Mouse (Mus musculus) myocyte (in vitro differentiated cells): Measurements from ENCODE around the gene Prox1. TPM values are rescaled to one million over a fixed set of nuclear protein-coding genes. Genes with fewer than 3 reads are reported as not detected.

Experiments used
- H3K27me3 ChIP-seq: one replicate; pipeline ENCODE4 v1.6.1; 2011; ENCODE audit not compliant: control insufficient read depth, insufficient read depth, insufficient read length
- H3K36me3 ChIP-seq: one replicate; pipeline ENCODE4 v1.6.1; 2011; ENCODE audit not compliant: control insufficient read depth, insufficient read depth
- H3K4me2 ChIP-seq: one replicate; pipeline ENCODE4 v1.6.1; 2011; ENCODE audit warnings: low read depth, control low read depth
- H3K4me3 ChIP-seq: one replicate; pipeline ENCODE4 v1.5.1; 2011; ENCODE audit warnings: mild to moderate bottlenecking, control low read depth, moderate library complexity
- H3K79me2 ChIP-seq: one replicate; pipeline ENCODE4 v1.6.1; 2011; ENCODE audit not compliant: control insufficient read depth, insufficient read depth
- H3ac ChIP-seq: one replicate; pipeline ENCODE4 v1.6.1; 2011; ENCODE audit not compliant: control insufficient read depth, insufficient read length
- CEBPB ChIP-seq: IDR thresholded peaks from 2 replicates; pipeline ENCODE4 v1.6.1; 2011; ENCODE audit warnings: mild to moderate bottlenecking, moderate library complexity; ENCODE audit not compliant: poor library complexity, insufficient read depth, severe bottlenecking
- E2F4 ChIP-seq: IDR thresholded peaks from one replicate; pipeline ENCODE4 v1.6.1; 2011; ENCODE audit warnings: mild to moderate bottlenecking, control low read depth, moderate library complexity; ENCODE audit not compliant: insufficient read depth
- MAX ChIP-seq: IDR thresholded peaks from one replicate; pipeline ENCODE4 v1.6.1; 2011; ENCODE audit warnings: low read depth, mild to moderate bottlenecking, control low read depth
- MYOD1 ChIP-seq, 3 experiments: IDR thresholded peaks; one replicate each; pipeline ENCODE4 v1.6.1; 2011; ENCODE audit warnings: control low read depth in 2 of 3, low read depth in 2 of 3, mild to moderate bottlenecking in 2 of 3, moderate library complexity in 1 of 3; ENCODE audit not compliant: insufficient read length in 2 of 3, control insufficient read depth in 1 of 3
- MYOG ChIP-seq, 3 experiments: IDR thresholded peaks; one replicate each; pipeline ENCODE4 v1.6.1; 2011; ENCODE audit warnings: control low read depth in 2 of 3, low read depth in 2 of 3, mild to moderate bottlenecking in 2 of 3; ENCODE audit not compliant: insufficient read length in 2 of 3, control insufficient read depth in 1 of 3, insufficient read depth in 1 of 3
- POLR2A ChIP-seq: IDR thresholded peaks from one replicate; pipeline ENCODE4 v1.6.1; 2011; ENCODE audit warnings: low read depth, mild to moderate bottlenecking, control low read depth, moderate library complexity; ENCODE audit not compliant: insufficient read length
- POLR2AphosphoS2 ChIP-seq: IDR thresholded peaks from one replicate; pipeline ENCODE4 v1.6.1; 2011; ENCODE audit warnings: low read depth, control low read depth; ENCODE audit not compliant: insufficient read length
- REST ChIP-seq: IDR thresholded peaks from one replicate; pipeline ENCODE4 v1.6.1; 2011; ENCODE audit warnings: mild to moderate bottlenecking, control low read depth, moderate library complexity; ENCODE audit not compliant: insufficient read depth, insufficient read length
- SRF ChIP-seq: IDR thresholded peaks from one replicate; pipeline ENCODE4 v1.6.1; 2011; ENCODE audit warnings: low read depth; ENCODE audit not compliant: control insufficient read depth, insufficient read length
- TCF12 ChIP-seq: IDR thresholded peaks from one replicate; pipeline ENCODE4 v1.6.1; 2011; ENCODE audit warnings: mild to moderate bottlenecking, control low read depth; ENCODE audit not compliant: poor library complexity, insufficient read depth, severe bottlenecking
- TCF3 ChIP-seq: IDR thresholded peaks from one replicate; pipeline ENCODE4 v1.6.1; 2011; ENCODE audit warnings: low read depth, control low read depth; ENCODE audit not compliant: insufficient read length
- USF1 ChIP-seq: IDR thresholded peaks from one replicate; pipeline ENCODE4 v1.6.1; 2011; ENCODE audit warnings: low read depth, mild to moderate bottlenecking, control low read depth, moderate library complexity
- polyA plus RNA-seq: library from polyadenylated mRNA; unstranded; fragments of >200 nt; fragmentation: generic; extraction: Trizol; gene quantifications from one replicate; pipeline ENCODE4 v1.2.1, GENCODE M21; 2012; ENCODE audit warnings: missing spikeins

Gene Prox1
- polyA plus RNA-seq, 1 experiment, result 0.13 TPM

DNA sequence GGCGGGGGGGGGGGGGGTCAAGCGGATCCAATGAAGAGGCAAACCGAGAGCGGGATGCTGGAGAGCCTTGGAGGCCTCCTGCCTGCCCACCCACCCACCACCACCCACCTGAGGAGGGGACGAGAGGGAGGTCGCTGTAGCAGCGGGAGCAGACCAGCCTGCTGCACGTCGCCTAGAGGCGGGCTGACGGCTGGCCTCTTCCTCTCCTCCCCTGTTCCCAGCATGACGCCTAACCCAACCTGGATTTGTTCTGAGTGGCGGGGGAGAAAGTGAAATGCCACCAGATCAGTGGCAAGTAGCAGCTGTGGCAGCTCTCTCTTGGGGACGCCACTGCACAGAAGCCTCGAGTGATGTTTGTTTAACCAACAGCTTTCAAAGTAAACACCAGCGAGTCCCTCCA is 3.1 kb upstream of the Prox1 start:
- Histone ChIP-seq H3K4me2 (no peak overlapping the region), H3K27me3 (peaks cover 29% of the 10 kb centered on the region), H3K36me3 (no peaks in the 10 kb centered on the region), H3ac (no peak overlapping the region), H3K4me3 (no peak overlapping the region), H3K79me2 (no peaks in the 10 kb centered on the region)
- TF ChIP-seq REST (no peak), E2F4 (no peak), TCF3 (no peak), MAX (no peak), MYOD1 (IDR thresholded peaks at IDR 0.05; ENCODE audit: control insufficient read depth in 1 of 3, insufficient read length in 2 of 3, low read depth in 2 of 3) (no peak), POLR2AphosphoS2 (no peak), USF1 (no peak), TCF12 (no peak), SRF (no peak), MYOG (IDR thresholded peaks at IDR 0.05; ENCODE audit: control insufficient read depth in 1 of 3, insufficient read depth in 1 of 3, insufficient read length in 2 of 3, low read depth in 2 of 3) (no peak), POLR2A (no peak), CEBPB (no peak)

DNA sequence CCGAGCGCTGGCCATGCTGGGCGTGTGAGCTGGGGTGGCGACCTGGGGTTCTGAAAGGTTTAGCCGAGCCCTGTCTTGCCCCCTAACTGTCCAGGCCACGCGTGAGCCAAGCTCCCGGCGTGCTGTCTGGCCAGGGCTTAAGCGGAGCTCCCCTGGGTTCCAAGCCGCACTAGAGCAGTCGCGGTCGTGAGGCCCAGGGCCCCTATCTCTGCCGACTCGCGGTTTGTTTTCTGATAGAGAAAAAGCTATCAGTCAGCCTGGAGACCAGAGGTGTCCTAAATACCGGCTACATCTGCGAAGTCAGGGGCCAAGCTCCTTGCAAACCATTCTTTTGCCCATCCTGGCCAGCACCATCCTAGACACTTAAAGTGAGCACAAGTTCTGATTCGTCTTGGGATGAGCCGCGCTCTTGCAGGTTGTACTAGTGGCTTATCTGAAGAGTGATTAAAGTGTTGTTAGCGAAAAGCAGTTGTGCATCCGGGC is 2.5 kb upstream of the Prox1 start:
- TF ChIP-seq TCF12 (no peak), USF1 (no peak), E2F4 (no peak), MYOD1 (IDR thresholded peaks at IDR 0.05; ENCODE audit: control insufficient read depth in 1 of 3, insufficient read length in 2 of 3, low read depth in 2 of 3) (no peak), POLR2AphosphoS2 (no peak), TCF3 (no peak), CEBPB (no peak), POLR2A (no peak), REST (no peak), MYOG (IDR thresholded peaks at IDR 0.05; ENCODE audit: control insufficient read depth in 1 of 3, insufficient read depth in 1 of 3, insufficient read length in 2 of 3, low read depth in 2 of 3) (no peak), SRF (no peak), MAX (no peak)
- no peak overlapping the region for H3K4me3 ChIP-seq
- no peaks in the 10 kb centered on the region for H3K79me2 ChIP-seq
- peaks cover 32% of the 10 kb centered on the region for H3K27me3 ChIP-seq
- no peak overlapping the region for H3ac ChIP-seq
- H3K36me3 ChIP-seq, result no peaks in the 10 kb centered on the region
- H3K4me2 ChIP-seq, result no peak overlapping the region

DNA sequence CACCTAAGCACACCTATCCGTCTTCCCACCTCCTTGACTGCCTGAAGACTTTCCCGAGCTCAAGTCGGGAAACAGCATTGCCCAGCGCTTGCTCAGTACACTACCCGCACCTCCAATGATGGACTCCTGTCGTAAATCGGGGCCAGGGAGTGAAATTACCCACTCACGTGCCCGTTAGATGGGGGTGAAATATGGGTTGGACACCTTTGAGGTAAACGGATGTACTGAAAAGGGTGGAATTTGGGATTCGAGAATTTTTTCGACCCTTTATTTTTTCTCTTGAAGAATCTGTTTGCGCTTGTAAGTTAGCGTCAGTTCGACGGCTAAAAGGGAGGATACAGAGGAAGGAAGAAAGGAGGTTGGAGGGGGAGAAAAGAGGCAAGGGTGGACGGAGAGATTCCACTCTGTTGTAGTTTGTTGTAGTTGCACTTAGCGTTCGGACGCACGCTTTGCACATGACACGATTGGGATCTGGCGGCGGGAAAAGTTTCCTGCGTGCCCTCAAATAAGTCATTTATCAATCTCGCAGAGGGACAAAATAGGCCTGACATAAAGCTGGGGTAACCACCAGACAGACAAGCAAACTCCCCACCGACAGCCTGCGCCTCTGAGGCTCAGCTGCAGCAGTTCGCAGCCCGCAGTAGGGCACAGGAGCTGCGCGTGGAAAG is 1.9 kb upstream of the Prox1 start:
- Histone ChIP-seq H3K79me2 (no peaks in the 10 kb centered on the region), H3K4me2 (no peak overlapping the region), H3K27me3 (peaks cover 32% of the 10 kb centered on the region), H3K36me3 (no peaks in the 10 kb centered on the region), H3ac (no peak overlapping the region), H3K4me3 (no peak overlapping the region)
- no peak for TF ChIP-seq TCF3
- no peak for TF ChIP-seq TCF12
- no peak for TF ChIP-seq CEBPB
- no peak for TF ChIP-seq MYOD1 (IDR thresholded peaks at IDR 0.05; ENCODE audit: control insufficient read depth in 1 of 3, insufficient read length in 2 of 3, low read depth in 2 of 3)
- TF ChIP-seq E2F4, result no peak

DNA sequence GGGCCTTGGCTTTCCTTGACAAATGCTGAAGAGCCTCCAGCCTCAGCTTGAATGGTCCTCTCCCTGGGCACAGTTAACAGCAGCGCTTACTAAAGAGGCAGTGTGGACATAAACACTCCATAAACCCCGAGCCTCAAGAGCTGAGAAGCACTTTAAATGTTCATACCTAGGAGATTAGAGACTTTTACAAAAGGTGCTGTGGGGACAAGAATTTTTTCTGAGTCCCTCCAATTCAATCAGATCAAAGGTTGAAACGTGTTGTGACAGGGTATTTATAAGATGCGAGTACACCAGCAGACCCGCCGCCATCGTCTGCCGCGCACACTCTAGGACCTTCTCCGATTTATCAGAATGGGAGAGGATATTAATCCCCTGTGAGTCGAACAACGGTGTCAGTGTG is 1.2 kb upstream of the Prox1 start:
- Histone ChIP-seq H3ac (no peak overlapping the region), H3K4me2 (no peak overlapping the region), H3K4me3 (no peak overlapping the region), H3K27me3 (peaks cover 32% of the 10 kb centered on the region), H3K36me3 (no peaks in the 10 kb centered on the region), H3K79me2 (no peaks in the 10 kb centered on the region)
- TF ChIP-seq USF1, result no peak
- TF ChIP-seq MYOG (IDR thresholded peaks at IDR 0.05; ENCODE audit: control insufficient read depth in 1 of 3, insufficient read depth in 1 of 3, insufficient read length in 2 of 3, low read depth in 2 of 3), result no peak
- TF ChIP-seq CEBPB, result no peak
- TF ChIP-seq TCF12, result no peak
- TF ChIP-seq POLR2AphosphoS2, result no peak
- TF ChIP-seq SRF, result no peak

DNA sequence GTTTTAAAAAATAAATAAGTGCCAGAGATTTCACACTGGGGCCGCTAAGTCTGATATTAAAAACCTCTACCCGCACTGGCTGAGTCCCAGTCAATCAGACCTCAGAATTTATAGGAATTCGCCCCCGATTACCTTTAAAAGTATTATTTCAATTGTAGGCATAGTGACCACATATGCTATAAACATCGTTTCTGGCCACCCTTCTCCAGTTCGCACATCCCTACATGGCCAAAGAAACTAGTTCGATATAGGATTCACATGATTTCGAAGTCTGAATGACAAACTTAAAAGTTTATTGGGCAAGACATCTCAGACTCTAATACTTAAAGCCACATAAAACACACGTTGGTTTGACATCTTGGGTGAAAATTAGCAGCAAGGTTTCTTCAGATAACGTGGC is 827 bp upstream of the Prox1 start:
- Histone ChIP-seq H3K27me3 (peaks cover 32% of the 10 kb centered on the region), H3K36me3 (no peaks in the 10 kb centered on the region), H3ac (no peak overlapping the region), H3K79me2 (no peaks in the 10 kb centered on the region), H3K4me3 (no peak overlapping the region), H3K4me2 (no peak overlapping the region)
- TF ChIP-seq CEBPB, result no peak
- no peak for TF ChIP-seq USF1
- TF ChIP-seq E2F4, result no peak
- TF ChIP-seq REST, result no peak
- no peak for TF ChIP-seq MAX
- TF ChIP-seq POLR2A, result no peak
- no peak for TF ChIP-seq POLR2AphosphoS2
- TF ChIP-seq MYOG (IDR thresholded peaks at IDR 0.05; ENCODE audit: control insufficient read depth in 1 of 3, insufficient read depth in 1 of 3, insufficient read length in 2 of 3, low read depth in 2 of 3), result no peak
- no peak for TF ChIP-seq MYOD1 (IDR thresholded peaks at IDR 0.05; ENCODE audit: control insufficient read depth in 1 of 3, insufficient read length in 2 of 3, low read depth in 2 of 3)
- no peak for TF ChIP-seq SRF
- no peak for TF ChIP-seq TCF12
- TF ChIP-seq TCF3, result no peak
